Mouse (Mus musculus) stomach, postnatal 0 days (tissue): ENCODE measurements around the gene Trim8. TPM values are rescaled to one million over a fixed set of nuclear protein-coding genes. Genes with fewer than 3 reads are reported as not detected.

Source experiments
- ATAC-seq: fragments of 200-750 bp; cut with Nextera tagmentation; 2 replicates; pipeline ENCODE4 v1.8.0; 2017; ENCODE audit not compliant: low FRiP score, low TSS enrichment
- DNase-seq: peaks from one replicate; pipeline ENCODE4 v3.0.0-alpha.2; 2016; ENCODE audit warnings: low spot score
- H3K27ac ChIP-seq: fragments of 300-500 bp; sonication (generic); replicated peaks from 2 replicates; pipeline ENCODE4 v1.5.1; 2014; ENCODE audit warnings: mild to moderate bottlenecking, control low read depth
- H3K27me3 ChIP-seq: fragments of 300-500 bp; sonication (generic); 2 replicates; pipeline ENCODE4 v1.6.1; 2014; ENCODE audit warnings: low read length; ENCODE audit not compliant: control insufficient read depth, insufficient read depth
- H3K36me3 ChIP-seq: fragments of 300-500 bp; sonication (generic); 2 replicates; pipeline ENCODE4 v1.6.1; 2014; ENCODE audit warnings: low read length, mixed read lengths; ENCODE audit not compliant: control insufficient read depth, insufficient read depth
- H3K4me1 ChIP-seq: fragments of 300-500 bp; sonication (generic); replicated peaks from 2 replicates; pipeline ENCODE4 v1.6.1; 2014; ENCODE audit warnings: antibody characterized with exemption; ENCODE audit not compliant: control insufficient read depth, insufficient read depth
- H3K4me2 ChIP-seq: fragments of 300-500 bp; sonication (generic); replicated peaks from 2 replicates; pipeline ENCODE4 v1.6.1; 2014; ENCODE audit warnings: low read depth, mild to moderate bottlenecking, control low read depth, moderate library complexity
- H3K4me3 ChIP-seq: fragments of 300-500 bp; sonication (generic); 2 replicates; pipeline ENCODE4 v1.5.1; 2014; ENCODE audit warnings: low read depth, low read length, control low read depth
- H3K9ac ChIP-seq: fragments of 300-500 bp; sonication (generic); 2 replicates; pipeline ENCODE4 v1.6.1; 2014; ENCODE audit warnings: mild to moderate bottlenecking, low read length, control low read depth, mixed read lengths
- H3K9me3 ChIP-seq: fragments of 300-500 bp; sonication (generic); 2 replicates; pipeline ENCODE4 v1.6.1; 2016; ENCODE audit warnings: low read length; ENCODE audit not compliant: control insufficient read depth
- CTCF ChIP-seq: IDR thresholded peaks from 2 replicates; pipeline ENCODE4 v1.5.1; 2016; ENCODE audit warnings: antibody characterized with exemption, low read depth, mild to moderate bottlenecking, moderate library complexity
- EP300 ChIP-seq: optimal IDR thresholded peaks from 2 replicates; pipeline ENCODE3; 2016; ENCODE audit warnings: antibody characterized with exemption
- WGBS: fragments of 180-500 bp; shearing (Covaris S2); extraction: QIAGEN DNeasy Blood & Tissue Kit; methylation state at CpG from one replicate; pipeline ENCODE4 v1.1.7; 2014; 5-methylcytosine and 5-hydroxymethylcytosine counted together
- polyA plus RNA-seq: library from polyadenylated mRNA; unstranded; fragments of >200 nt; fragmentation: Nextera tagmentation; extraction: Ambion mirVana; gene quantifications from 2 replicates; pipeline ENCODE4 v1.2.1, GENCODE M21; 2015

Gene Trim8
- polyA plus RNA-seq, 1 experiment from 2014 or later: 15.1 TPM

DNA sequence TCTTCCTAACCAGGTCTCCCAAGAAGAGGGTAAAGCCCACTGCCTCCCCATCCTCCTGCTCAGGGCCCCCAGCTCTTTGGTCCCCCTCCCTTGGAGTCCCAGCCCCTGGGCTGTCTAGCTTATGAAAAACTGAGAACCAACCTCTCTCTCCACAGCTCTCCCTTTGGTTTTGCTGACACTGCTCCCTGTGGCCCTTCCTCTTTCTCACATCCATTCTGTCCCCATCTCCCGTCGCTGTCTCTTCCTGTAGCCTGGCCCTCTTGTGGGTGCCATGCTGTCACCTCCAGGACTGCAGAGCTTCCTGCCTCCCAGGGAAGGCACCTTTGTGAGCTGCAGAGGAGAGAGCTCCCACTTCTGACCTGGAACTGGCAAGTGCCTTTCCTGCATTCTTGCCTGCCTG, 14.8 kb upstream of the Trim8 start:
- DNase-seq: no peak
- H3K9ac ChIP-seq: no peak overlapping the region
- H3K27me3 ChIP-seq: no peaks in the 10 kb centered on the region
- H3K27ac ChIP-seq: no peak overlapping the region
- H3K4me2 ChIP-seq: no peak overlapping the region
- TF ChIP-seq EP300 (no peak), CTCF (no peak)
- H3K36me3 ChIP-seq: peaks cover 7% of the 10 kb centered on the region; the same call in 1 of the 2 replicates
- WGBS: 45% methylated on average over 2 of the region's 2 CpGs
- ATAC-seq: no peak
- peaks cover 32% of the 10 kb centered on the region for H3K4me1 ChIP-seq
- no peaks in the 10 kb centered on the region for H3K9me3 ChIP-seq
- H3K4me3 ChIP-seq: no peak overlapping the region

- no peak overlapping the region for H3K9ac ChIP-seq
- no peak for TF ChIP-seq EP300
- no peak for TF ChIP-seq CTCF
- H3K9me3 ChIP-seq: no peaks in the 10 kb centered on the region
- peaks cover 7% of the 10 kb centered on the region; the same call in 1 of the 2 replicates for H3K36me3 ChIP-seq
- H3K4me2 ChIP-seq: no peak overlapping the region
- no peak for DNase-seq
- peaks cover 12% of the 10 kb centered on the region for H3K4me1 ChIP-seq
- H3K27me3 ChIP-seq: no peaks in the 10 kb centered on the region
- H3K27ac ChIP-seq: no peak overlapping the region
- WGBS: 96% methylated on average over 1 of the region's 1 CpGs
- no peak overlapping the region for H3K4me3 ChIP-seq
- no peak for ATAC-seq
These were observed 12.1 kb upstream of the Trim8 start for GRCm38 (mm10) chr19:46489448-46489847.

GRCm38 (mm10) chr19:46490634-46491033, 10.9 kb upstream of the Trim8 start:
- Histone ChIP-seq H3K36me3 (peaks cover 7% of the 10 kb centered on the region; the same call in 1 of the 2 replicates), H3K9ac (no peak overlapping the region), H3K27ac (no peak overlapping the region), H3K4me3 (no peak overlapping the region), H3K4me1 (0 out of 2 replicates have a peak, but pooled peaks cover under 1% of the 10 kb centered on the region), H3K4me2 (no peak overlapping the region), H3K27me3 (no peaks in the 10 kb centered on the region), H3K9me3 (no peaks in the 10 kb centered on the region)
- WGBS: 3% methylated on average over 2 of the region's 2 CpGs
- DNase-seq (peak; percentile 34), ATAC-seq (no peak; the same call in 1 of the 2 replicates)
- TF ChIP-seq CTCF: no peak
- no peak for TF ChIP-seq EP300

- no peak for ATAC-seq
- H3K4me1 ChIP-seq: no peaks in the 10 kb centered on the region
- H3K9me3 ChIP-seq: no peaks in the 10 kb centered on the region
- no peak overlapping the region for H3K27ac ChIP-seq
- TF ChIP-seq EP300 (no peak), CTCF (no peak)
- no peak overlapping the region for H3K4me2 ChIP-seq
- no peak overlapping the region for H3K4me3 ChIP-seq
- no peak overlapping the region for H3K9ac ChIP-seq
- no peaks in the 10 kb centered on the region for H3K27me3 ChIP-seq
- 70% methylated on average over 8 of the region's 8 CpGs for WGBS
- H3K36me3 ChIP-seq: no peaks in the 10 kb centered on the region
- no peak for DNase-seq
These were observed 6.4 kb upstream of the Trim8 start for GRCm38 (mm10) chr19:46495136-46495535.

GRCm38 (mm10) chr19:46497230-46497629, 4.3 kb upstream of the Trim8 start:
- Histone ChIP-seq H3K9me3 (no peaks in the 10 kb centered on the region), H3K9ac (no peak overlapping the region), H3K4me2 (no peak overlapping the region), H3K4me1 (no peaks in the 10 kb centered on the region), H3K27me3 (no peaks in the 10 kb centered on the region), H3K4me3 (no peak overlapping the region), H3K27ac (no peak overlapping the region), H3K36me3 (no peaks in the 10 kb centered on the region)
- TF ChIP-seq EP300 (no peak), CTCF (no peak)
- no peak for ATAC-seq
- no peak for DNase-seq
- WGBS: 67% methylated on average over 2 of the region's 2 CpGs

DNA sequence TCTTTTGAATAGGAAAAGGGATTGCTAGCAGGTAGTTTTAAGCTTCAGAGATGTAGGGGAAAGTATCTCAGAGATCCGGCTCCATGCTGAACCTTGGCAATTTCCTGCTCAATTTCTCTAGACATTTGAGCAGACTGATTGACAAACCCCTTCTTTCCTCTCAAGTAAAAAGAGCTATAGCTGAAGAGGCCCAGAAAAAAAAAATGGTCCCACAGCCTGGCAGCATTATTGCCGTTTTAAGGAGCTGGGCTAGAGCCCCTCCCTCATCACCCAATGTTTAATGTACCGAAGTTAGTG, 2.0 kb upstream of the Trim8 start:
- Histone ChIP-seq H3K4me2 (peak overlapping the region; percentile 40), H3K9me3 (no peaks in the 10 kb centered on the region), H3K27ac (peak overlapping the region; percentile 77), H3K4me1 (no peaks in the 10 kb centered on the region; the same call in 1 of the 2 replicates), H3K36me3 (no peaks in the 10 kb centered on the region), H3K27me3 (no peaks in the 10 kb centered on the region), H3K4me3 (peak overlapping the region; percentile 13; the same call in 1 of the 2 replicates), H3K9ac (no peak overlapping the region)
- no peak for DNase-seq
- no peak for TF ChIP-seq CTCF
- no peak for TF ChIP-seq EP300
- no peak for ATAC-seq
- WGBS: 3% methylated on average over 3 of the region's 3 CpGs
